Mouse (Mus musculus): ENCODE measurements around the gene Brap. TPM values are rescaled to one million over a fixed set of nuclear protein-coding genes. Genes with fewer than 3 reads are reported as not detected.
A peak's percentile ranks its signal among the peaks of the same experiment; 100 is the strongest.
"Not testable (repeated sequence)": the region's sequence is repeated elsewhere in the genome, so short reads cannot be mapped to it uniquely, and the experiment has no call there.

Gene Brap
- total RNA-seq, 4 experiments from 2014 or later = 64.3 to 67.7 (median 67.4) TPM

- no peak for DNase-seq (ENCODE audit: low spot score in 2 of 2)
Observed at GRCm38 (mm10) chr5:121668411-121668810, 8.0 kb downstream of the Brap start.

- DNase-seq (ENCODE audit: low spot score in 2 of 2) = no peak
Observed at GRCm38 (mm10) chr5:121670412-121670811, 10.0 kb downstream of the Brap start.

- DNase-seq (ENCODE audit: low spot score in 2 of 2) = no peak
Observed at GRCm38 (mm10) chr5:121682250-121682649, 21.9 kb downstream of the Brap start.

DNA sequence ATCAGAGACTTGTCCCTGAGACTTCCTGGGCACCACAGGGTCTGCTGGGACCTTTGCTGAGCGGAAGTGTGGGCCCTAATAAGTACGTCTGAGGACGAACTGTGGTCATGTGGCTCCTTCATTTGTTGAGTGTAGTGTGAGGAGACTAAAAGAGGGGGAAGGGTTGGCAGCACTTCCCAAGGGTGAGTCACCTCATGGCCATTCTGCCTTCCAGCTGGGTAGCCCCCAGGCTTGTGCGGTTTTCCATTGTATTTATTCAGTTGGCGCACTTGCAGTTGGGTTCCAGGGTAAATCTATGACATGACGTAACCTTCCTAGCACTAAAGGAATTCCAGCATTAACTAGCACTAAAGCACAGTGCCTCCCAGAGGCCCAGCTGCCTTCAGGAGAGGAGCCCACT is 25.1 kb downstream of the Brap start:
- no peak for DNase-seq (ENCODE audit: low spot score in 2 of 2)

DNA sequence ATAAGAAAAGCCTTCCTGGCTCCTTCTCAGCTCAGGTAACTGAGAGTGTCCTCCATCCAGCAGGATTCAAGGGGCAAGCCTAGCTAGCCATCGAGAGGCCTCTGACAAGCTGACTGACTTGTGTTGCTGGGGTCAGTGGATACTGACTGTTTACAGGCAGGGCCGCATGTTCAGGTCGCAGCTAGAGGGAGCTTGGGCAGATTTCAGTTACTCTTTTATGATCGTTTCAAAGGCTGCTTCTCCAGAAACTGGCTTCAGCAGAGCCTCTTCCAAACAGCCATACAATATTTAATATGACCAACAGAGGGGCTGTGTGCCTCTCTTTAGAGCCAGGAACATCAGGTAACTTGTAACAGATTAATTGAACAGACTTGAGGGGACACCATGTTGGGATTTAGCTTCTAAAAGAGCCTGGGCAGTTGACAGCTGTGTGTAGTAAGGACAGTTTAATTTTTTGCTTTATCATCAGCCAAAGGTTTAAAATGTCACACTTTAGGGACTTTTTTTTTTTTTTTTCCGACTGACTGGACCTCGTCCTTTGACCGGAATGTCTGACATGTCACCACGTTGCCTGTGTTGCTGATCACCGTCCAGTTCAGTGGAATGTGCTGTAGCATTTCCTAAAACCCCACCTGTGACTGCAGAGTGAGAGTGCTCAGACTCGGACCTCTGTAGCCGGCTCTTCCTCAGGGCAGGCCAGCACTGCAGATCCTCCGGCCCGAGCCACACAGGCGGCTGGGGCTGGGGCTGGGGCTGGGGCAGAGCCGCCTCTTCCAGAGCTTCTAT is 25.9 kb downstream of the Brap start:
- DNase-seq (ENCODE audit: low spot score in 2 of 2) = no peak

GRCm38 (mm10) chr5:121690482-121691211 is 30.3 kb downstream of the Brap start:
- no peak for DNase-seq (ENCODE audit: low spot score in 2 of 2)

DNA sequence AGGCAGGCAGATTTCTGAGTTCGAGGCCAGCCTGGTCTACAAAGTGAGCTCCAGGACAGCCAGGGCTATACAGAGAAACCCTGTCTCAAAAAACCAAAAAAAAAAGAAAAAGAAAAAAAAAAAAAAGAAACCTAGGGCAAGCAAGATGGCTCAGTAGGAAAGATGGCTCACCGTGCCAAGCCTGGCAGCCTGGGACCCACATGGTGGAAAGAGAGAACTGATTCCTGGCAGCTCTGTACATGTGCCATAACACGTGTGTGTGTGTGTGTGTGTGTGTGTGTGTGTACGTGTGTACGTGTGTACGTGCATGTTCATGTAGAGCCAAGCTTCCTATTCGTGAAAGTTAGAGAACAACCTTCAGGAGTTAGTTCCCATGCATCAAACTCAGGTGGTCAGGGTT is 31.1 kb downstream of the Brap start:
- not testable (repeated sequence) for DNase-seq (ENCODE audit: low spot score in 2 of 2)

DNA sequence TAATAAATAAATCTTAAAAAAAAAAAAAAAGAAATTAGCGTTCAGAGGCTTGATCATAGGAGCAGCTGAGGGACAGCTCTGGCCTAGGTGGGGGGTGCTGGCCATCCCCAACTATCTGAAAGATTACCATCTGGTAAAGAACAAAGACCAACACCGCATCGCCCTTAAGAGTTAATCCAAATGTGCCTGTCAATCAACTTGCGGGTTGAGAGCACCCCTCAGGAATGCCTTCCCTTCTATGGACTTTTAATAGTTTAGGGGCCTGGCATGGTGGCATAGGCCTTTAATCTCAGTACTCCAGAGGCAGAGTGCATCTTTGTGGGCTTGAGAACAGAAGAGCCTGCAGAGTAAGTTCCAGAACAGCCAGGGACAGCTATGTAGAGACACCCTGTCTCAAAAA is 32.5 kb downstream of the Brap start:
- no peak for DNase-seq (ENCODE audit: low spot score in 2 of 2)

- DNase-seq (ENCODE audit: low spot score in 2 of 2) = no peak
Observed at GRCm38 (mm10) chr5:121696761-121697160, 36.4 kb downstream of the Brap start.

DNA sequence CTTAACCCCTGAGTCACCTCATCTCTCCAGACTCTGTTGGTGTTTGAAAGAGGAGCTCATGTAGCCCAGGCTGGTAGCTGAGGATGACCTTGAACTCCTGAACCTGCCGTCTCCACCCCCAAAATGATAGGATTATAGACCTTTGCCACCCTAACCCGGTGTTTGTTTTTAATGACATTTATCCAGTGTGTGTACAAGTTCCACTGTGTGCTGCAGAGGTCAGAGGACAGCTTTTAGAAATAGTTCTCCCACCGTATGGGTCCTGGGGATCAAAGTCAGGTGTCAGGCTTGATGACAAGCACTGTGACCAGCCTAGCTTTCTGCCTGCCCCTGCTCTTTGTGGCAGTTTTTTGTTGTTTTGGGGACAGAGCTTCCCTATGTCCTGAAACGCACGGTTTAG is 39.5 kb downstream of the Brap start:
- DNase-seq (ENCODE audit: low spot score in 2 of 2) = no peak

- peak; percentile 48 to 61 for DNase-seq (ENCODE audit: low spot score in 2 of 2)
Observed at GRCm38 (mm10) chr5:121700496-121700895, 40.1 kb downstream of the Brap start.

DNA sequence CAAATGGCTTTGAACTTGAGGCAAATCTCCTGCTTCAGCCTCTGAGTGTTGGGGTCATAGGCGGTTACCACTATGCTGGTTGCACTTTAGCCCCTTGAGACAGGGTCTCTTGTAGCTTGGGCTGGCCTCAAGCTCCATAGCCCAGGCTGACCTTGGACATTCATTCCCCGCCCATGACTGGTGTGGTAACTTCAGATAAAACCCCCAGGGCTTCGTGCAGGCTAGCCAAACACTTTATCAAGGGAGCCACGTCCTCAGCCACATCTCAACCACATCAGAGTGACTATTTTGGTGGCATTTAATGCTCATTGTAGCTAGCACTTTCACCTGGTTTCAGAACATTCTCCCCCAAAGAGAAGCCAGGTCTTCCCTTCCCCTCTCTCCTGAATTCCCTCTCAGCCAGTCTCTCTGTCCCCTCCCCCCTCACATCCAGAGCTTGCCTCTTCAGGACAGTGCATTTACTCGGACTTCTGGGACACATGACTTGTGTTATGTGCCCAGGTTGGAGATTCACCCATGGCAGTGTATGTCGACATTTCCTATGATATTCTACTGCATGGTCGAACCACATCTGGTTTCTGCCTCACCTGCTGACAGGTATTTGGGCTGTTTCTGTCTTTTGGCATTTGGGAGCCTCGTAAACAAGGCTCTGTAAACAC is 40.9 kb downstream of the Brap start:
- DNase-seq (ENCODE audit: low spot score in 2 of 2) = no peak

GRCm38 (mm10) chr5:121703341-121703740 is 43.0 kb downstream of the Brap start:
- DNase-seq (ENCODE audit: low spot score in 2 of 2) = no peak

DNA sequence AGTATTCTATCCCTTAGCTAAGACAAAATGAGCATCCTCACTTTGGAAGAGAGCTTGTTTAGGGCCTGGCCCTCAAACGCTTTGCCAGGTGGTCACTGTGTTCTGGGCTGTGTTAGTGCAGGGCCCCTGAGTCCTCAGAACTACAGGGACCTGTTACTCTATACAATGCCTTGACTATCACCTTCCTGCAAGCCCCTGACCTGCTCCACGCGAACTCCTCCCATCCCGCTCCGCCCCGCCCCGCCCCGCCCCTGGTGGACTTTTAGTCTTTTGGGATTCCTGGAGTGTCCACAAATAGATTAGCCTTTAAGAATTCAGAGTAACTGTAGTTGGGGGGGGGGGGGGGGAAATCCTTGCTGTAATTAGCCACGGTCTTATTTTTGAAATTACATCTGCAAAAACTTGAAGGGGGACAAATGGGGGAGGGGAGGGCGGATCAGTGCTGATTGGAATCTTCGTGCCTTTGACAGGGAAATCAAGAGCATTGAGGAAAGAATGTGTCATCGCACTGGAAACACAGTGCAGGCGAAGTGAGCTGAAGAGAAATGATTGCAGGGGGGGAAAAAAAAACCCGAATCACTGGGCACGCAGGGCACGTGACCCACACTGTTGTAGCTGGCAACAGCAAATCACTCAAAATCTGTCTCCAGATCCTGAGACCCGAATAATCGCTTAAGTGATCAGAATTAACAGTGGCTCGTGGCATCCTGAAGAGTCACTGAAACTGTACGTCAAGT is 44.3 kb downstream of the Brap start:
- no peak for DNase-seq (ENCODE audit: low spot score in 2 of 2)

DNA sequence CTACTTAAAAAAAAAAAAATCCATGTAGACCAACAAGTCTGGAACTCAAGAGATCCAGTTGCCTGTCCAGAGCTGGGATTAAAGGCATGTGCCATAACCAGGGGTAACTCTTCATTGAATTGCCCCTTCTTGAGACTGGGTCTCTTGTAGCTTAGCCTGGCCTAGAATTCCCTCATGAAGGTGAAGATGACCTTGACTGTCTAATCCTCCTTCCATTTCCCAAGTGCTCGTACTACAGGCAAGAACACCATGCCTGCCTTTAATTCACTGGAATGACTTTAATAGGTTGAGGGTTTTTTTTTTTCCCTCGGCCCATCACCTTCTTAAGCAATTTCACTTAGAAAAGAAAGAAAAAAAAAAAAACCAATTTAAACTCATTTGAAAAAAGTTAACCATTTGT is 50.0 kb downstream of the Brap start:
- DNase-seq (ENCODE audit: low spot score in 2 of 2) = no peak

DNA sequence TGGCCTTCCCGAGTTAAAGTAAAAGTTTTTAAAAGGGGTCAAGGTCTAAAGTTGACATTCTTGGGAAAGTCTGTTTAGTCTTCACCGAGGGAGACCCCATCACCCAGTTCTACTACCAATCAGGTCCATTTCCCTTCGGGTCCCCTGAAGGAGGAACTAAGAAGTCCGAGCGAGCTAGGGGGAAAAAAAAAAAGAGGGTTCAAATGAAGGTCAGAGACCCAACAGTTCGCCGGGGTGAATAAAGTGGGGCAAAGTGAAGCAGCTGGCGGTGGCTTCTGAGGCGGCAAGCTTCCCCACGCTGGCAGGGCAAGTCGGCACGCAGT is 50.4 kb downstream of the Brap start:
- DNase-seq (ENCODE audit: low spot score in 2 of 2) = no peak

DNA sequence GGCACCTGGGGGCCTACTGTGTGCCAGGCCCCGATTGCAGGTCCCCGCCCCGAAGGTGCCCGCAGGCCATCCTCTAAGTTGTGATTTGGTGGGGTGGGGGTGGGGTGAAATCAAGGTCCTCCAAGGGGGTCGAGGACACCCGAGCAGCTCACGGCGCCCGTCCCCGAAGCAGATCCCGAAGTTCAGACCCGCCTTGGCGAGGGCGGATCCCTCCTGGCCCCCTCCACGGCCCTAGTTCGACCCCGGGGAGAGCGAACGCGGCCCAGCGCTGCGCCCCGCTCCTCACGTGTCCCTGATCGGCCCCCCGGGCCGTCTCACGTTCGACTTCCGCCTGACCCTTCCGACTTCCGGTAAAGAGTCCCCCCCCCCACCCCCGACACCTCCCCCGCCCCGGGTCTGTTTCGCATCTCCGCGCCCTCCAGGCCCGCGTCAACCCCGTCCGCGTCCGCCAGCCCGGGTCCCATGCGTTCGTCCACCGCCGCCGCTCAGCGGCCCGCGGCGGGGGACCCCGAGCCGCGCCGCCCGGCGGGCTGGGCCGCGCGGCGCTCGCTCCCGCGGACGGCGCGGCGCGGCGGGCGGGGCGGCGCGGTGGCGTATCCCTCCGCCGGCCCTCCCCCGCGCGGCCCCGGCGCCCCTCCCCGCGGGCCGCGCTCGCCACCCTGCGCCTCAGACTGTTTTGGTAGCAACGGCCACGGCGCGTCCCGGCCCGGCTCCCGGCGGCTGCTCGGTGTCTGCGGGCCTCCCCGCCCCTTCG is 51.0 kb downstream of the Brap start, which contains the start of gene Atxn2:
TSS of gene Atxn2 (plus strand) at position 164 of the 754 bp plus-strand sequence.
- peak; percentile 60 to 80 for DNase-seq (ENCODE audit: low spot score in 2 of 2)

DNA sequence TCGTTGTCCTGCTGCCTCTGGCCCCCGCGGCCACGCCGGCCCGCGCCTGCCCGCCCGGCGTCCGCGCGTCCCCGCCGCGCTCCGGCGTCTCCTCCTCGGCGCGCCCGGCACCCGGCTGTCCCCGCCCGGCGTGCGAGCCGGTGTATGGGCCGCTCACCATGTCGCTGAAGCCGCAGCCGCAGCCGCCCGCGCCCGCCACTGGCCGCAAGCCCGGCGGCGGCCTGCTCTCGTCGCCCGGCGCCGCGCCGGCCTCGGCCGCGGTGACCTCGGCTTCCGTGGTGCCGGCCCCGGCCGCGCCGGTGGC is 51.5 kb downstream of the Brap start:
- DNase-seq (ENCODE audit: low spot score in 2 of 2) = no peak

DNA sequence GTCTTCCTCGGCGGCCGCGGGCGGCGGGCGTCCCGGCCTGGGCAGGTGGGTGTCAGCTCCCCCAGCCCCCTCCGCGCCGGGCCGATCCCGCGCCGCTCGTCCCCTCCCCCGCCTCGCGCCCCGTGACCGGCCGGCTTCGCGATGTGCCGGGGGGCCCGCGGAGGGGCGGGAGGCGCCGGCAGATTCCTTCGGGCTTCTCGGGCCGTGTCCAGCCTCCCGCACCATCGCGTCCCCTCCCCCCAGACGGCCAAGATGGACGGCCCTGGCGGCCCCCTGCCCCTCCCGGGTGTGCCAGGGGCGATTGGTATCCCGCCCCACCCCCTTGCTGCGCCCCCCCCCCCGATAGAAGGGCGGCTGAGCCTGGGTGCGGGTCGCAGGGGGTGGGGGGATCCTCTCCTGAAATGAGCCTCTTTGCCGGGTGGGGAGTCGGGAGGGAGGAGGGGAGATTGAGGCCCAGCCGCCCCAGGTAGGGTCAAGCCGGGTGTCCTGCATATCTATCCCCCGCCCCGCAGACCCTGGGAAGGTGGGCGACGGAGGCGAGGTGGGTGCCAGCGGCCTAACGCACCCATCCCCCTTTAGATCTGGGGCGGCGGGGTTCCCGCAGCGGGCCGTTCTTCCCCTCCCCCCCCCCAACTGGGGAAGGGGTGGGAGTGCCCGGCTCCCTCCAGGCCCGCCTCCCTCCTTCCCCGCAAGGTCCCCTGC is 52.0 kb downstream of the Brap start:
- DNase-seq (ENCODE audit: low spot score in 2 of 2) = no peak

DNA sequence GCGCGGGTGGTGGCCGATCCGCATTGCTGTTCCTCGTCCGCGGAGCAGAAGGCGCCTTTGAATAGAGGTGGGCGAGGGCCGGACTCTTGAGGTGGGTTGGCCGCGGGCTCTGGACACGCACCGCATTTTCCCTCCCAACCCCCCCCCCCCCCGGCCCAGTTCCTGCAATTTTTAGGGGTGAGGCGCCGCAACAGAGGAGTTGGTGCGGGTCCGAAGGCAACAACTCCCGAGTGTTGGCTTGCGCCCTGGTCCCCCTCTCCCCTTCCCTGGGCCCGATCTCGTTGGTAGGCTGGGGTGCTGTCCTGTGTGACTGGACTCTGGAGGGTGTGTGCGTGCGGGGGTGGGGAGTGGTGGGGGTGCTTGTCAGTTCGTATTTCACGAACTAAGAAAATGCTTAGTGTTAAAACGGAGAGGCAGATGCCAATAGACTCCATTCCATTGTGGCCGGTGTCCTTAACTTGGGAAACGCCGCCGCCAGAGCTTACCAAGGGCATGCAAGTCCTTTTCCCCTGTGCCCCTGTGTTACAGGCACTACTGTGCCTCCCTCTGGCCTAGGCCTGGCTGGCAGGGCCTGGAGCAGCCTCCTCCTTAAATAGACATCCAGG is 52.7 kb downstream of the Brap start:
- DNase-seq (ENCODE audit: low spot score in 2 of 2) = no peak
